Mouse (Mus musculus) layer of hippocampus, adult 9-11 months (tissue): ENCODE data around the gene Flt3l.
"Not testable (repeated sequence)": the region's sequence is repeated elsewhere in the genome, so short reads cannot be mapped to it uniquely, and the experiment has no call there.

Experiments
- DNase-seq: peaks from one replicate; pipeline ENCODE4 v3.0.0; 2022

The Flt3l gene

DNA sequence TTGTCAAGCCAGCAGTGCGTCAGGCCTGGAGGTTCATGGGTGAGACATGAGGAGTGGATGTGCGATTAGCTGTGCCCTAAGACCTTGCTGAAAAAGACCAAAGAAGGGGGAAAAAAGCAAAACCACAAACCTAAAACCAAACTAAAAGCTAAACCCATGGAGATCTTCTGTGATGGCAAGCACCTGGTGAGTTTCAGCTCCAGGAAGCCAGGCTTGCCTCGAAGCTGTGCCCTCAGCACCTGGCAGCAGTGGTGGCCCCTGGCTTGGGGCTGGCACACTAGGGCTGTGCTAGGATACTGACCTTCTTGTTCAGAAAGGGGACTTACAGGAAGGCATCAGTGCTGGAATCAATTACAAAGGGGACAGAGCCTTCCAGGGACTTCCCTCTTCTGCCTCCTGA lies 5.1 kb upstream of the Flt3l start:
- no peak for DNase-seq

DNA sequence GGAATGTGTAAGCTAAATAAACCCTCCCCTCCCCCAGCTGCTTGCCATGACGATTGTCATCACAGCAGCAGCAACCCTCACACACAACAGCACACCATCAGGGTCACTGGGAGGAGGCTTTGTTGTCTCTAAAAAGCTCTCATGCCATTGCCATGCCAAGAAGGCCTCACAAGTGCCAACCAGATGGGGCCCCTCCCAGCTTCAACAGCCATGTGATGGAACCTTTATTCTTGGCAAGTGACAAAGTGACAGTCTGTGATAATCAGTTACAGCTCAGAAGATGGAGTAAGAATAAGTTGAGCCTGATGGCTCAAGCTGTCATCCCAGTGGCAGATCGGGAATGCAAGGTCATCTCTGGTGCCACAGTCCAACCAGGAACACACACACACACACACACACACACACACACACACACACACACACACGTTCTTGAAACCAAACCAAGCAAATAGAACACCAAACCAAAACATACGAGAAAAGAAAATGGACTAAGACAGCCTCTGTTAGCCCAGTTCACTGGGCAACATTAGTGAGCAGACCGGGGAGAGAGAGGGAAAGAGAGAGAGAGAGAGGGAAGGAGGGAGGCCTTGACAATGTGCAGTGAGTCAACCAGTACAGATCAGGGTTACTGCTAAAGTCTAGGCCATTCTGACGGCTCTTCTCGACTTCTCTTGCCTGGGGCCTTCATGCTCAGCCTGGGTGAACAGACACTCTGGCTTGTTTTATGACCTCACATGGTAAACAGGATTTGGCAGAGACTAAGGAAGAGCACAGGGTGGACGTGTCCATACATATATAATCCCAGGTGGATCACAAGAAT lies 3.9 kb upstream of the Flt3l start:
- no peak for DNase-seq

DNA sequence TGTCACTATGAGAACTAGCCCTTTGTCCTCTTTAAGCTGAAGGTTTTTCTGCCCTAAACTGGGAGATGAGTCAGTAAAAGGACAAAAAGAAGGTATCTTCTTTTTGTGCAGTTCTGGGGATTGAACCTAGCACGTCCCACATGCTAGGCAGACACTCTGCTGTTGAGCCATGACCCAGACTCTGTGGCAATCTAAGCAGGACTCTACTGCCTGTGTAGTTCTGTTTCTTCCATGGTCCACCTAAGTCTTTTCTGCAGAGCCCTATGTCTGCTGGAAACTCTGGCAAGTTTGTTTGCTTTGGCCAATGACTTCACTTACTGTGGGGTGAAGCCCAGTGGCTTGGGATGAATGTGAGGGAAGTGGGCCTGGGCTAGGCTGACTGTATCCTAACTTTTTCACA lies 2.2 kb upstream of the Flt3l start:
- no peak for DNase-seq

DNA sequence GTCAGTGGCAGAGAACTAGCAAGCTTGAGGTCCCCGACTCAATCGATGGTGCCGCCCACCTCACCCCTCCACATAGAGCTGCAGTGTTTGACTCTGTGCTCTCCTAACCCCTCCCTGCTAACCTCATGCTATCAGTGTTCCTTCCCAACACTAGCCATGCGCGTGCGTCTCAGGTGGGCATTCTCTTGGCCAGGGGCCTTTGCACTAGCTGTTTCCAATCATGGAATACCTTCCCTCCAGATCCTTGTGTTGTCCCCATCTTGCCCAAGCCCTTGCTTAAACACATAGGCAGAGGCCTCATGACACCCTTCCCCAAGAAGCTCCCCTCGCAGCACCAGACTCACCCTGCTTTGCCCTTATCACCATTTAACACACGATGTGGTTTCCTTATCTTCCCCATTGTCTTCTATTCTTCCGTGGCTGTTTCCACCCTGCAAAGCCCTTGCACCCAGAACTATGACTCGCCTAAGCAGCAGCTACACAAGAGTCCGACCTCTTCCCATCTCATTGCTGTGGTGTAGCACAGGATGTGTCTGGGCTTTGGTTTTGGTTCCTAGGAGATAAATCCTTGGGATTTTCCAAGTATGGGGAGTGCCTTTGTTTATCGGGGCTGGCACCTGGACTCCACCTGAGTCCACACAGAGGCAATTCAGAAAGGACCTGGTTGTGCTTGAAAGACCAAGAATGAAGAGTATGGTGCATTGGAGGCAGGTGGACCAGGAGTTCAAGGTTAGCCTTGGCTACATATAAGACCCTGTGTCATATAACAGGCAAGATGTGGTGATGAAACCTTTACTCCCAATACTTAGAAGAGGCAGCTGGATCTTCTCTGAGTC lies 1.2 kb upstream of the Flt3l start:
- DNase-seq: no peak

DNA sequence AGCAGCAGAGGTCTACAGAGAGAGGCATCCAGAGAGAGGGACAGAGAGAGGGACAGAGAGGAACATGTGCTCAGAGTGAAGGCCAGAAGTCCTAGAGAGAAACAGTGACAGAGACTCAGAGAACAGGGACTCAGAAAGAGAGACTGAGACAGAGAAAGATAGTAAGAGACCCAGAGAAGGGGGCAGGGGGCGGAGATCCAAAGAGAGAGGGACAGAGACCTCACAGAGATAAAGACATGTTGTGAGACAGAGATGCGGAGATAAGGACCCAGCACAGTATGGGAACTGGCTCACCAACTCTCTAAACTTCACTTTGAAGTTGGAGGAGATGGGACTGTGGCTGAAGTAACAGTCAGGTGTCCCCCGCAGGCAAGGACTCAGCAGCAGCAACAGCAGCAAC lies 862 bp downstream of the Flt3l start:
- no peak for DNase-seq

DNA sequence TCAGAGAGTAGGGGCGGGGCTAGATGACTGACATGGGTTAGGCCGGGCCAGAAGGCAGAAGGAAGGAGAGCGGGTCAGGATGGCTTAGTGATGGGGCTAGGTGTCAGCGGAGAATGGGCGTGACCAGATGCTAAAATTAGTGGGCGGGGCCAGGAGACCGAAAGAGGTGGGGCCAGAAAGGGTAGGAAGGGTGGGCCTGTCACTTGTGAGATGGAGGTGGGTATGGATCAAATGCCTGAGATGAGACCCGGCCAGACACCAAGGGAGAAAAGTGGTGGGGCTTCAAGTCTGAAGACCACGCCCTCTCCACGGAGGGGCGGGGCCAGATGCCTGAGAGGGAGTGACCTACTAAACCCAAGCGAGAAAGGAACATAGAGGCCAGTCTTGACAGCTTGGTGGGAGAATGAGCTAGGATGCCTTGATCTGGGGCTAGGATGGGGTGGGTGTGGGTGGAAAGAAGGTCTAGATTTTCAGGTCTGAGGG lies 1.6 kb downstream of the Flt3l start:
- no peak for DNase-seq

DNA sequence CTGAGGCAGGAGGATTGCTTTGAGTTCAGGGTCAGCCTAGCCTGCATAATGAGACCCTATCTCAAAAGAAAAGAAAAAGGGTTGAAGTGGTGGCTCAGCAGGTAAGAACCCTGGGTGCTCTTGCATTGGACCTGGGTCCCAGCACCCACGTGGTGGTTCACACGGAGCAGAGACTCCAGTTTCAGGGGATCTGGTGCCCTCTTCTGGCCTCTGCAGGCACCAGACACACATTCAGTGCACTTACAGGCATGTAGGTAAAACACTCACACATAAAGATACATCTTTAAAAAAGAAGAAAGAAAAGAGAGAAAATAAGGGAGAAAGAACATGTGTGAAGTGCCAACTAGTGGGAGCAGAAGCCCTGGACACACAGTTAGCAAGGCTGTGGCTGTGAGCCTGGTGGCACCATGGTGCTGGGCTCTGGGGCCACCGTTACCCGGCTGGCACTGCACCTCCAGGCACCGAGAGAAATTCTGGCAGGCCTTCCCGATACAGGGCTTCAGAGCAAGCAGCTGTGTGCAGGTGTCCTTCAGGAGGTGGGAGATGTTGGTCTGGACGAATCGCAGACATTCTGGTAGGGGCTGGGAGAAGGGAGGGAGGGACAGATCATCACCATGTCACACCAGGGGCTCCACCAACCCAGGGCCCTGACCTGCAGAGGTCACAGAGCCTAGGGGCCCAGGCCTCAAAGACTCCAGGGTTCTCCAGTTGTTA lies 2.6 kb downstream of the Flt3l start:
- no peak for DNase-seq

DNA sequence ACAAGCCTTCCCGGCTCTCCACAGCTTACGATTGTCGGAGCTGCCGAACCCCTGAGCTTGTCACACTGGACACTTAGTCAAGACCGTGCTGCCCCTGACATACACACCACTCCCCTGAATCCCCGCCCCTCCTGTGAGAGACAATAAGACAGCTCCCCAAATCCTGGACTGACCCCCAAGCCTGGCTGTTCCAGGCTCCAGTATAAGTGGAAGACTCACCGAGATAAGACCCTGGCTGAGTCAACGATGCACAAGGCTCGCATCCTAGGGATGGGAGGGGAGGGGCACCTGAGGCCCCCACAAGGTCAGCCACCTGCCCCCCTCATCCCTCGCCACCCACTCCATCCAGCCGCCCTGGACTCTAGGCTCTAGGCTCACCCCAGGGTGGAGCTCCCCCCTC lies 4.4 kb downstream of the Flt3l start:
- DNase-seq: no peak

DNA sequence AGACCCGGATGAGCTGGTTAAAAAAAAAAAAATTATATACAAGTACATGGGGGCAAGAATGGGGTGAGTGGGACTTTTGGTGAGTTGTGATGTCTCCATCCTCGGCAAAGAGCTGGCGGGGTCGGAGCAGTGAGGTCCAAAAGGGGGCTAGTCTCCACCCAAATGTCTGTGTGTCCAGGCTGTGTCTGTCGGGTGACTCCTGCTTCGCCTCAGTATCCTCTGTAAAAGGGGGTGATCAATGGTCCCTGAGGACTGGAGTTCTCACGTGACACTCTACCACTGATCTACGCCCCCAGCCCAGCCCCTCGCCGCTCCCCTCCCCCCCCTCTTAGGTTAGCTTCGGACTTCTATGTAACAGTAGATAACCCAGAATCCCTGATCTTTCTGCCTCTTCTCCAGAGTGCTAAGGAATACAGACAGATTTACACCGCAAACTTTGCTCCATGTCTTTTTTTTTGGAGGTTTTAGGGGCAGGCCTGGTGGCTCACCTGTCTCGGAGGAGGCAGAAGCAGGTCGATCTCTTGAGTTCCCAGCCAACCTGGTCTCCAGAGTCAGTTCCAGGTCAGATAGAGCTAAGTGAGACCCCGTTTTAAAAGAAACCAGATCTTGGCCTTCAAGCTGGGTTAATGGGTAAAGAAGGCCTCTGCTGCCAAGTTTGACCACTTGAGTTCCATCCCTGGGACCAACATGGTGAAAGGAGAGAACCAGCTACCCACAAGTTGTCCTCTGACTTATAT lies 6.3 kb downstream of the Flt3l start:
- no peak for DNase-seq

DNA sequence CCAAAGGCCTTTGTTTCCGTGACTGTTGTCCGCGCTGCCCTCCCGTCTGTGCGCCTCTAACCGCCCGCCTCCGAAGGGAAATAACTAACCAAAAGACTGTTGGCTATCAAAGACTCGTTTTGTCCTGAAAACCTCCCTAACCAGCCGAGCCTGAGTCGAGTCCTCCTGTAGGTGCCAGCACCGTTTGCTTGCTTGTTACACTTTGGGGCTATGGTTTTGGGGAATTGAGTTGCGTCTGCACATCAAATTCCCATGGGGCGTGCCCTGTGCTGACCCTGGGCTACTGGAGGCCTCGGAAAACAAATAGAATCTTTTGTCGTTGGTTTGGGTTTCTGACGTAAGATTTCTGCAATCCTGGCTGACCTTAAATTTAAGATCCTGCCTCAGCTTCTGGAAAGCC lies 6.9 kb downstream of the Flt3l start:
- no peak for DNase-seq

DNA sequence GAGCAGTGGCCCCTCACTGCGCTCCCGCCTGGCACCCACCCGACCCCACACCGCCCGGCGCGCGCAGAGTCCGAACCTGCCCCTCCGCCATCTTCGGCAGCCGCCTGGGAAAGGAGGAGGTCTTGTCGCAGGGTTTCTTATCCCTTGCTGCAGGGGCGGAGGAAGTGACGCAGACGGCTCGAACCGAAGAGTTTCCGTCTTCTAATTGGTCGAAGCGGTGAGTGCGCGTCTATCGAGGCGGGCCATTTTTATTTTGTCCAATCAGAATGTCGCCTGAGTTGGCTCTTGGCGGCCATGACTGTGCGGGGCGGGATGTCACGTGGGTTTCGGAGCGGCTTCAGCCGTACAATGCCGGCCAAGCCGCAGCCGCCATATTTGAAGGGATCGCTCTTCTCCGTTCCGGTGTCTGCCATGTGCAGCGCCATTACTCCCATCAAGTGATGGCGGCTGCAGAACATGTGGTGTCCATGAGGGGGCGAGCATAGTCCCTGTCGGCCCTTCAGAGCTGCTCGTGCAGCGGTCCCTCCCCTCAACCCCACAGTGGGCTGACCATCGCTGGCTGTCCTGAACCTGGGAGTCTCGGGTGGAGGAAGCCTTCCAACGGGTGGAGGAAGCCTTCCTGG lies 7.5 kb downstream of the Flt3l start, which contains the start of gene Rpl13a:
Gene Rpl13a (minus strand): TSS at position 138 of the 623 bp plus-strand sequence.
- peak; percentile 99 for DNase-seq

DNA sequence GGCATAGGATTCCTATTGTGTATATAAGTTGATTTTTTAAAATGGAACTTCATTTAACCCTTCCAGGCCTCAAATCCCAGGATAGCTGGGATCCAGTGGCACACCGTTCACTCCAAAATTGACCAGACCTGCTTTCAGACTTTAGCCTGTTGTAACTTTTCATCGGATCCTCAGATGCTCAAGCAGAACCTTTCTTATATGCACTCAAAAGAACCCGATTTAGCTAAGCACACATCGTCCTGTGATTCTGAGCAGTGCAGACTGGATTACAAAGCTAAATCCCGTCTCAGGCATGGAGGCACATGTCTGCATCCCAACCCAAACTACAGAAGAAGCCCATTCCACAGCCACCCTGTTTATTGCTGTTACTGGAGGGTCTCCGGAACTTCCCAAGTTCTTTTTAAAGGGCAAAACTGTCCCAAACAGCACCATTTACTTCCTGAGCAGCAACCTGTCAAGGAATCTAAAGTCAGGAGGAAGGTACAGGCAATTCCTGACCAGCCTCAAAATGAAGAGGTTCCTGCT lies 8.5 kb downstream of the Flt3l start:
- DNase-seq: no peak

DNA sequence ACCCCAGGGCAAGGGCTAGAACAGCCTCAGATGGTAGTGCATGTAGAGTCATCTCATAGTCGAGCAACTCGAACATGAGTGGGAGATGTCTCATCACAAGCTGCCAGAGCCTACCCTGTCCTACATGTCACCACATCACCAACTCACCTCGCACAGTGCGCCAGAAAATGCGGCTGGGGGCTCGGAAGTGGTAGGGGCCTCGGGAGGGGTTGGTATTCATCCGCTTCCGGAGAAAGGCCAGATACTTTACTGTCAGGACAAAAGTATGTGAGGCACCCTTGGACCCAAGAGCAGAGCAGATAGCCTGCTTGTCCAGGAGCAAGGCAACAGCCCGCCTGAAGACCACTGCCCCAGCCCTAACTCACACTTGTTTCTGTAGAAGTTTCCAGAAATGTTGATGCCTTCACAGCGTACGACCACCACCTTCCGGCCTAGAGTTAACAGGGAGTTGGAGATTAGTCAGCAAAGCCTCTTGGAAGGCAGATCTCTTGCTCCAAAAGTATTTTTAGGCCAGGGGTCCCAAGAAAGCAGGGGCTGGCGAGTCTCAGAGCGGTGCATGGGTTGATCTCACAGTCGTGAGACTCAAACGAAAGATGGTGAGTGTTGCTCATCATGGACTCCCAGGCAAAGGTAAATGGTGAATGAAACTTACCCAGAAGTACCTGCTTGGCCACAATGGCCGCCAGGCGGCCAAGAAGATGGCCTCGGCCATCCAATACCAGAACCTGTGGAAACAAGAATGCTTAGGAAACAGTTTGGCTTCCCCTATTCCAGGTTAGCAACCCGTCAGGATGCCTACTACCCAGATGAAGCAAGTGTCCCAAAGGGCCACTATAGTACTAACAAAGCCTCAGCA lies 9.2 kb downstream of the Flt3l start:
- DNase-seq: no peak

DNA sequence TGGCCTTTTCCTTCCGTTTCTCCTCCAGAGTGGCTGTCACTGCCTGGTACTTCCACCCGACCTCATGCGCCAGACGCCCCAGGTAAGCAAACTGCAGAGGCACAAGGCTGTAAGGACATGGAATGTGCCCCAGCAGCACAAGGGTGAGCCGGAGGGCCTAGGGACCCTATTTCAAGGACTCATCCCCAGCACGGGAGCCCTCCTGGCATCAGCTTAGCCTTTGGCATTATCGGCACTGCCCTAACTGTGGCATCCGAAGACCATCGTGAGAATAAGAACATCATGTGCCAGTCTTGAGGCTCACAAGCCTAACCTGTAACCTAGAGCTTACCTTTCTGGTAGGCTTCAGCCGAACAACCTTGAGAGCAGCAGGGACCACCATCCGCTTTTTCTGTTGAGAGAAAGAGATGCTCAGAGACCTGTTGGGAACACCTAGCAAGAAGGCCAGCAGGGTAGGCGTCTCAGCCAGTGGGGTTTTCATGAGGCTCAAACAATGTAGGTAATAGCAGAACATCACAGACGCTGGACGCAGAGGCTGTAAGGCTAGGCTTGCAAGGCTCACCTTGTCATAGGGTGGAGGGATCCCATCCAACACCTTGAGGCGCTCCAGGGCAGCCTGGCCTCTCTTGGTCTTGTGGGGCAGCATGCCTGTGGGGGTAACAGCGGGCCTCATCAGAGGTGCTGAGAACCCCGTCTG lies 9.9 kb downstream of the Flt3l start:
- DNase-seq: no peak

DNA sequence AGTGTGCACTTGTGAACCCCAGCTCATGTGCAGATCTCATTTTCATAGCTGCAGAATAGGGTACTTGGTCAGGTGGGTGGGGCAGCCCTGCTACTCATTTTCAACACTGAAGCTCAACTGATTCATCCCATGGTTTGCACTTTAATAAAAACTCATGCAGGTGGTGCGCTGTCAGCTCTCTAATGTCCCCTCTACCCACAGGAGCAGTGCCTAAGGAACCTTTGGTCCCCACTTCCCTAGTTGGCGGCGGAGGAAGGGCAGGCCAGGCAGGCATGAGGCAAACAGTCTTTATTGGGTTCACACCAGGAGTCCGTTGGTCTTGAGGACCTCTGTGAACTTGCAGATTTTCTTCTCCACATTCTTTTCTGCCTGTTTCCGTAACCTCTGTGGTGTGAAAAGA lies 10.6 kb downstream of the Flt3l start:
- not testable (repeated sequence) for DNase-seq

DNA sequence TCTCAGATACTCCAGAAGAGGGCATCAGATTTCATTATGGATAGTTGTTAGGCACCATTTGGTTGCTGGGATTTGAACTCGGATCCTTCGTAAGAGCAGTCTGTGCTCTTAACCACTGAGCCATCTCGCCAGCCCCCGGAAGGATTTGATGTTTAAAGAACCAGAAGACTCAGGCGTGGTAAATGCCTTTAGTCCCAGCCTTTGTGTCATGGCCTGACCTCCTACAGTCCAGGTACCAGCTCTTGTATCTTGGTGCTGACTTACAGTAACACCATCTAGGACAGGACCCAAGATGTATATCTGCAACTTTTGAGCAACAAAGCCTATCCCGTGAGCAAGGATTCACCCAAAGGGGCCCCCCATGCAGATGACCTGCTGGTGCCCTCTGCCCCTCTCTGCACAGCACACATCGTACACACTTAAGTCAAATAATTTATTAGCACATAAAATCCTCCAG lies 11.1 kb downstream of the Flt3l start:
- no peak for DNase-seq

DNA sequence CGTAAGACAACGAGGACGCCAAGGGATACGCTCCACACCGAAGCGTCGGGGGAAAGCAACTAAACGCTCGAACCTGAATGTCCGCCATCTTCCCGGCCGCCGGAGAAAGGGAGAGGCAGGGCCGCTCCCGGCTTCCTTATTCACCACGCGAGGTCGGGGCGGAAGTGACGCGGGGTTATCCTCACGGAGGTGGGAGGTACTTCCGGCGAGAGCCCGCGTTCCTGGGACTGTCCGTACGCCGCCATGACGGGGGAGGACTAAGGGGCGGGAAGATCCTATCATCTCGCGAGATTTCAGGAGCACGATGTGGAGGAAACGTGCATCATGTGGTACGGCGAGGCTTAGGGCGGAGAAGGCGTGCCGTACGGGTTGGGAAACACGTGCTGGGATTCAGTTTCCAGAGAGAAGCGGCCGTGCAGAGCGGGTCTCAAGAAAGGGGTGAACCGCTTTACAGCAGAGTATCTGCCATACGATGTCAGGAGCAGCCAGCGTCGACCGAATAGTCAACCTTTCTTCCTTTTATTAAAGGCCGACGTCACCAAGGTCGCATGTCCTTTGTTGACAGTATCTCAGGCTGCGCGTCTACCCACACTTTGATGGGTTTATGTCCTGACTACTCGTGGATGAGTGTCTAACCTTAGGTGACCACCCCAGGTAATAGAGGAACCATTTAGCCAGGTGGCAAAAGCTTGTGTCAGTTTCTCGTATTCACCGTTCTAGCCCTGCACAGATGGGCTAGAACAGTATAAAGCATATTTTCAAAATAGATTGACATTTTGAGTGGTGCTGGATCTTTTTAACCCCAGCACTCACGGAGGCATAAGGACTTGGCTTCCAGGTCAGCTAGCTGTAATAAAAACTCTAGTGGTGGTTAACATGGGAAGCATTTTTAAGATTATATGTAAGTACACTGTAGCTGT lies 11.7 kb downstream of the Flt3l start, which contains the start of gene Rps11:
Gene Rps11 (minus strand): TSS at position 216 of the 920 bp plus-strand sequence.
- DNase-seq: peak; percentile 99

DNA sequence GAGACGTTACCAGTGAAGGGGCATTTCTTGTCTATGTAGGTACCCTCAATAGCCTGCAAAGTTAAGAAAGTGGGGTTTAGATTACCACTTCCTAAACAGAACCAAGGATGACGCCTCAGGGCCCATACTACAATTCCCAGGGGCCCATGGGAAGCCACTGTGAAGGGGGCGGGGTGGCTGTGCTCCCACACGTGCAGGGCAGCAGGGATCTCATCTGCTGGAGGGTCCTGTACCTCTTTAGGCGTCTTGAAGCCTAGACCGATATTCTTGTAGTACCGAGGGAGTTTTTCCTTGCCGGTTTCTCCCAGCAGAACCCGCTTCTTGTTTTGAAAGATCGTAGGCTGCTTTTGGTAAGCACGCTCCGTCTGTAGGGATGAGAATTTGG lies 13.1 kb downstream of the Flt3l start:
- no peak for DNase-seq
